Mouse (Mus musculus): Measurements from ENCODE around the gene Sh3tc1.
A peak's percentile ranks its signal among the peaks of the same experiment; 100 is the strongest.

The Sh3tc1 gene

DNA sequence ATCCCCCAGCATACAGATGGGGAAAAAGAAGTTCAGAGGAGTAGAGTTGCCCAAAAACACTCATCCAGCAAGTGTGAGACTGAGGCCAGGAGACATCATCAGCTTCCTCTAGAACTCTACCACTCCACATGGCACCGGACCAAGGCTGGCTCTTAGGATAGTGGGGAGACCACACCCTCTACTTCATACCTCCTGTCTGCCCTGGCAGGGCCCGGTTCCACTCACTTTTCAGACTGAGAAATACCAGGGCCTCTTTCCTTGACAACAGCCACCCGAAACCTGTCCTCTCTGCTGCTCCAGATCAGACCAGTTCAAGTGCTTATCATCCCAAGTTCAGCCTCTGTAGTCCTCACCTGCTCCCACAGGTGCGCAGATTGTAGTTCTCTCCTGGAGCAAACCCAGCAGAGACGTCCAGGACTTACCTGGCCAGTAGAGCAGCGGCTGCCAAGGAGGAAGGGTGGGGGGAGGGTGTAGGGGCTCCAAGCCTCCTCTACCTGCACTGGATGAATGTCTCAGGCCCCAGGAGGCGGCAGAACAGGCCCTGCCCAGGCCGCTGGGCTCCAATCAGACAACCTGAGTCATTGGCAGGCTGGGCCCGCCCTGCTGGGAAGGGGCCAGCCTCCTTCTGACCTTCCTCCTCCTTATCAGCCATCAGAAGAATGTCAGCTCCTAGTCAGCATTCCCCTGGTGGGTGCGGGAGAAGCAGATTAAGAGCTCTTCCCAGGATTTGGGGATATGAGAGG lies at the start of gene Sh3tc1:
Gene Sh3tc1, minus strand, starts transcription at position 452 of the 743 bp plus-strand sequence.
- DNase-seq (ENCODE audit: low read depth), result no peak

DNA sequence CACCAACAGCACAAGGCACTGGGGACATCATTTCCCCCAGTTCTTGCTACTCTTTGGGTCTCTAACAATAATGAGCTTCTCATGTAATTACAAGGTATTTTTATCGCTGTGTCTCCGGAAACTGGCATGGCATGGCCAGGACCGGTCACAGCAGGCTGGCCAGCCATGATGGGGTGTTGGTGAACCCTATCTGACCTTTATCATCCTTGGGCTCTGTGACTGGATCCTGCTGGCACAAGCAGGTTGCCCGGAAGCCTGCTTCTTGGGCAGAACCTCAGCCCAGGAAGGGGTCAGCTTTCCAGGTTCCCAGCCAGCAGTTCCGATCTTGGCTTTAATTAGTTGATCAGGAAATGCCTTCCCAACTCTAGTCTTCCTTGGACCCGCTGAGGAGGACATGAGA lies 48.9 kb upstream of the Sh3tc1 start:
- DNase-seq (ENCODE audit: low read depth), result no peak

DNA sequence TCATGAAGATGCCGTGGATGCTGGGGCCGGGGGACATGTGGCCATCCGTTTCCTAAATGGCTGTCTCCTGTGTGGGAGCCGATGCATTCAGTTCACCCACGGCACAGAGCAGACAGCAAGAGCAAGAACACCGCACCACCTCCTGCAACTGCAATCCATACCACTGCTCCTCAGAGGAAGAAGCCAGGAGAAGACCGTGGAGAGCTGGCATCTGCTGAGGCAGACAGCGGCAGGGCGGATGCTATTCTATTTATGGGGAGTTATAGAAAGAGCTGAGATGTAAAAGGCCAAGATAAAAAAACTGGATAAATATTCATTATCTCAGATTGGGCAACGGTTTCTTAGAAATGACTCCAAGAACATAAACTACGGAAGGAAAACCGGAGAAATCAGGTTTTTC lies 48.1 kb upstream of the Sh3tc1 start:
- DNase-seq (ENCODE audit: low read depth), result no peak

DNA sequence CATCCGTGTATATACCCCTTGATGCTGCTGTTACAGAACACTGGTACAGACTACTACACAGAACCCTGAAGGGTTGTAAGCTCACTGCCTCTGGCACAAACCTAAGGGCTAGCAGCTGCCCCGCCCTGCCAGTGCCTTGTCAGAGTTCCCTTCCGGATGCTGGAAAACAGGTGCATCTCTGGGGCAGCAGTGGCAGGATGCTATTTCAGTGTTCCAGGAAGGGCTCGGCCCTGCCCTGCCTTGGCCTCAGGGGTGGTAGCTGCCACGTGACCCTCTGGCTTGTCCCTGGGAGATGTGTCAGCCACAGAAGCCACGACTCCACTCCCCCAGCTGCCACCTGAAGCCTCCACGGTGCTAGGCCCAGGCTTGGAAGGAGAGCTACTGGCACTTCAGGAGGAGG lies 46.1 kb upstream of the Sh3tc1 start:
- DNase-seq (ENCODE audit: low read depth), result no peak

DNA sequence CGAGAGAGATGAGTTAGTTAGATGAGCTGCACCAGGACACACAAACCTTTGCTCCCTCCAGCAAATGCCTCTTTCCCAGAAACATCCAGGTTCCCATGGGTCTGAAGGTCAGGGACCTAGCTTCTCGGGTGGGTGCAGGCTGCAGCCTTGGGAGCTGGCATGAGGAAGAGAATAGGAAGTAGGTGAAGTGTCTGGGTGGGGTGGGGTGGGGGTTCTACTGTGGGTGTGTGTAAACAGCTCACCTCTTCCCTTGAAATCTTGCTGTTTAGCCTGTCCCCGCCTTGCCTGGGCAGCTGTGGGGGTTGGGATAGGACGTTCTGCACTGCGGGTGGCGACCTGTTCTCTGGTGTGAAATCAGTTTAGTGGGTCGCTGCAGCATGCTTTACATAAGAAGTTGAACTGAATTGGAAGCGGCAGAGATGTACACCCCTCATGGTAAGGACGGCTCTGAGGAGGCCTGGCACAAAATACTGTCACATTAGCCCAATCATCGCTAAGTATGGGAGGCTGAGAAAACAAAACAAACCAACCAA lies 42.9 kb upstream of the Sh3tc1 start:
- DNase-seq (ENCODE audit: low read depth), result no peak

DNA sequence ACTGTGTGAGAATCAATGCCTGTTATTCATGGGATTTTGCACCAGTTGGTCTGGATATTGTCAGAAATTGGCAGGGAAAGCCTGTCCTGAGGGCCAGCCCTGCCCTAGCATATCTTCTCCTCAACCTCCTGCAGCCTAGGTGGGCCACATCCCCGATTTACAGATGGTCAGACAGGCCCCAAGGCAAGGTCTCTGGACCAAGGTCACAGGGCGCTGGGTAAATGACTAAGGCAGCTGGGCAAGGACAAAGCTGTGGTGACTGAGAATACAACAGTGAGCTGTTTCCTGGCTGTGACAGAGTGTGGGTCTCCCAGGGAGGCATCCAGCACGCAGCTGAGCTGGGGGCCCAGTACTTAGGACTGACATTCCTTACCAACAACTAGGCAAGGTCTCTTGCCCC lies 41.3 kb upstream of the Sh3tc1 start:
- DNase-seq (ENCODE audit: low read depth), result no peak

DNA sequence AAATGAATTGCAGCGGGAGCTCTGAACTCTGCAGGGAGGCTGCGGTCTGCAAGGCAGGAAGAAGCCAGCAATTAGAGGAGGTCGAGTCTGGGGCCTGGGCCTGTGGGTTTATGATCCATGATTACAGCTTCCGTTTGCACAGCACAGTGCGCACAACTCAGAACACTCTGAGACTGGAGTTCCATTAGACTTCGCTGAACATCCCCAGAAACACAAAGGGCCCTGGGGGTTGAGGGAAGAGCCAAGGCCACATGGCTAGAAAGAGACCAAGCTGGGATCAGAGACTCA lies 34.3 kb upstream of the Sh3tc1 start:
- no peak for DNase-seq (ENCODE audit: low read depth)

DNA sequence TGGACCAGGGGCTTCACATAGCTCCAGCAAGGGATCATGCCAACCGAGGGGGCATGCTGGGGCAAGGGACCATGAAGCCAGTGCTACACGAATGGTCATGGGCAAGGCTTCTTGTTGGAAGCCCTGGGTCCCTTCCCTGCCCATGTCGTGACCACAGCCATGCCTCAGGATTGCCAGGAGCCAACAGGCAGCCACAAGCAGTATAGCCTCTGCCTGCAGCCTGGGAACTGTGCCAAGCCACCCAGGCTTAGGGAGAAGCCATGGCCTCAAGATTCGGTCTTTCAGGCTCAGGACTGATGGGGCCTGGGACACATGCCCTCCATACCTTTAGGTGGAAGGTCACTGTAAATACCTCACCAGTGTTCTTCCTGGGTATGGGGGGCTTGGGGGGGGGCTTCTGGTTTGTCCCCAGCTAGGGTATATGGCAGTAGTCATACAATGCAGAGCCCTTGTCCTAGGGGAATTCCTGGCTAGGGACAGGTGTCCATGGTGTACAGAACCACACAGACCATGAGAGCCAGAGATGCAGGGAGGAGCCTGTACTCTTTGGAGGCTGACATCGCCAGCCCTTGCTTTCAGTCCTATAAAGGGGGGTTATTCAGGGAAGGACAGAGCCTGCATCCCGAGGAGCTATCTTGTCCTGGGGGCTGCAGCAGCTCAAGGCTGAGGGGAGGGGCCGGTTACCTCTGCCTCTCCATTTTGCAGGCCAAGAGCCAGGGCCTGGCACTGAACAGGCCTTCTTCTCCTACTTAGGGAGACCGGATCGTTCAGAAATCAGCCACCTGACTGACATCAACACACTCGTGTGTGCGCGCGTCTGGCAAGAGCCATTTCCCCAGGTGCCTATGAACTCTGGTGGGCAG lies 33.7 kb upstream of the Sh3tc1 start:
- DNase-seq (ENCODE audit: low read depth), result no peak

DNA sequence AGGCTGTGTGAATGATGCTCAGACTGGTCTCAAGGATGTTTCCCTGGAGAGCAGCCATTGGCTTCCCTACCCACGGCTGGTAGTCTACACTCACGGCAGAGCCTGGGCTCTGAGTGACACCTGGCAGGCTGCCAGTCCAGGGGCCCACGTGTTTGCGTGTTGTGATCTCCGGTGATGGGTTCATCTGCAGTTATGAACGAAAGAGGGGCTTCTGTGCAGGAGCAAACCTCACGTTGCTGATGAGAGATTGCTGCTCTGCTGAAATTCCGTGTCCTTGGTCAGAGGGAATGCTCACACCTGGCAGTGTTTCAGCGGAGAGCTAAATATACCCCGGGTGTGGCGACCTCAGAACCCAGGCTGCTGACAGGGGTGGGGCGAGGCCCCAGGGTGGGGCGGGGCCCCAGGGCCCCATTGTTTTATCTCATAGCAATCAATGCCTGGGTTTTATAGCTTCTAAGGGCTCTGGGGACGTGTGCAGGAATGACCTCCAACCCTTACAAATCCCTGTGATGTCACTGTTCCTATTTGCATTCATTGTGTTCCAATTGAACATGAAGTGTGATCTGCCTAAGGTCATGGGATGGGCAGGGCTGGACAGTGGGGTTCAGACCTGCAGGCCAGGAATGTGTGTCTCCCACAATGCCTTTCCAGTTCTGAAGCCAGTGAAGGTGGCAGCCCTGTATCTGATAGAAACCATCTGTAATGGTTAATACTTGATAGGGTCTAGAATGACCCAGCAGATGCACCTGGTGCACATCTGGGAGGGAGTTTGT lies 31.3 kb upstream of the Sh3tc1 start:
- no peak for DNase-seq (ENCODE audit: low read depth)

DNA sequence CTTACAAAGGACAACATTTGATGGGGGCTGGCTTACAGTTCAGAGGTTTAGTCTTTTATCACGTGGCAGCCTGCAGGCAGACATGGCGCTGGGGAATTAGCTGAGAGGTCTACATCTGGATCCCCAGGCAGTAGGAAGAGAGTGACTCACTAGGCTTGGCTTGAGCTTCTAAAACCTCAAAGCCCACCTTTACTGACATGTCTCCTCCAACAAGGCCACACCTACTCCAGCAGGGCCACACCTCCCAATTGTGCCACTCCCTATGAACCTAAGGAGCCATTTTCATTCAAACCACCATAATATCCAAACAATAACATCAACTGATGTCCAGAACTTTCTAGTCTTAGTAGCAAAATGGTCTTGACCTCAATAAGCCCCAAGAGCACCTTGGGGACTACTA lies 30.5 kb upstream of the Sh3tc1 start:
- DNase-seq (ENCODE audit: low read depth), result no peak

DNA sequence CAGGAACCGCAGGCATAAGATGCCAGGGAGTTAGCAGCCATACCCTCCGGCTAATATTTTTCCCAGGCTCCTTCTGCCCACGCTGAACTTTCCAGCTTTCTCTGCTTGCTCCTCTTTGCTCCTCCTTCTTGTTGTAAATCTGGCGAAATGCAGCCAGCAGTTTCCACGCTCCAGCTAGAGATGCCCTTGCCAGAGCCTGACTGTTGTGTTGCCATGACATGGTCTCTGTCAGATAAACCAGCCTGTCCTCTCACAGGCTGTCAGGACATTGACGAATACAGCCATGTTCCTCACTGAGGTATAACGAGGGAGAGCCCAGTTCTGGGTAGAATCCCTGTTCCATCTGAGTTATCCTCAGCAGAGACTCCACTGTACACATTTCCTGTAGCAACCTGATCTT lies 29.2 kb upstream of the Sh3tc1 start:
- DNase-seq (ENCODE audit: low read depth), result no peak

DNA sequence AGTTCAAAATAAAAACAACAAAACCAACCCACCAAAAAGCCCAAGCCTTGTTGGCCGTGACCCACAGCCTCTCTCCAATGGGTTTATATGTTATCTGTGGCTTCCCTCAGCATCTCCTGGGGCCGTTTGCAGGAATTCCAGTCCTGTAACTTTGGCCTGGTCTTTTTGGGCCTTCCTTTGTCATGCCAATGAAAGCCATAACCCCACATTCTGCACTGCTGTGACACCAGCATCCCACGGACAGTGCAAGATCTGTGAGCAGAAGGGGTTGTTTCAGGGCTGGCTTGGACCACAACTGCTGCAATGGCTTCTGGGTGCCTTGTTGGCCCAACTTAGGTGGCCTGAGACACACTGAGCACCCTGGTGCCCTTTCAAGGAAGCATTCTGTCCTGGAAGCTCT lies 28.7 kb upstream of the Sh3tc1 start:
- no peak for DNase-seq (ENCODE audit: low read depth)

DNA sequence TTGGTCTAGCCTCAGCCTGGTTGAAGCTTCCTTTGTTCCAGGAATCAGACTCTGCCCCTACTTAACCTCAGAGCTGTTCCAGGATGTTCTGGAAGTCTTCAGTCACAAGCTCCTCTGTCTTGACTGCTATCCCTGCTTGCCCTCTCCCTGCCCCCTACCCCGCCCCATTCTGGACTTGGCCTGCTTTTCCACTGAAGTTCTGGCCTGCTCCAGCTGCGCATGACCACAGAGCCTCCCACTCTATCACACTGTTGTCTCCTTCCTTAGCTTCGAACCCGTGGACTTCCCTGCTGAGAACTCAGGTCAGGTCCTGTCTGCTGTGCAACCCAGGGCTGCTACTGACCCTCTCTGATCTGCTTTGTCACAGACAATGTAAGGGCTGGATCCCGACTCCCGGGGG lies 26.1 kb upstream of the Sh3tc1 start:
- DNase-seq (ENCODE audit: low read depth), result no peak

DNA sequence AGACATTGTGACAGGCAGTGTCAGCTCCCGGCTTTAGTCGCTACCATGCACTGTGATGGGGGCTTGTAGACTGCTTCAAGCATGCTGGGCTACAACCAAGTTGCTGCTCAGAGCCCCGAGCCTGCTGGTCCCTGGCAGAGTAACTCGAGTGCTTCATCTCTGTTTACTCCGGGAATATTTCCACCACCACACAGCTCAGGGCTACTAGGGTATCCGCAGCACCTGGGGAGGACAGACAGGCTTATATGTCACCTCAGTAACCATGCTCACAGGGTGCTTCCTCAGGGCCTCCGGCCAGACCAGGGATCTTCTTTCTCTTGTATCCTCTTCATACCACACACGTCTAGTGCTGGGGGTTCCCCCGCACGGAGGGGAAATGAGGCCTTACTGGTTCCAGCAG lies 23.1 kb upstream of the Sh3tc1 start:
- no peak for DNase-seq (ENCODE audit: low read depth)

DNA sequence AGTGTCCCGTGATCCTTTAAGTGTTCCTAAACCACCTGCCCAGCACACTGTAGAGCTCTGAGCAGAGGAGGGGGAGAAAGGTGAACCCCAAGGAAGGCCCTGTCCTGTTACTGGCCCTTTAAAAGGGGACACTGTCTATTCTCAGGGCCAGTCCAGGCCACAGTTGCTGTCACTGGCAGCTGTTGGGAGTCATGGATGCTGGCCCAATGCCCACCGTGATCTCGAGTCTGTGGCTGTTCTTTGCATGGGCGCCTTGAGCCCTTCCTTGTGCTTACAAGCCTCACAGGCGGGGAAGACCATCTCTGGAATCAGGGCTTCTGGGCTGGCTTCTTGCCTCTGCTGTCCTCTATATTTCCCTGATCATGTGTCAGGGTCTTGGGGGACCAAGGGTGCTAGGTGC lies 22.6 kb upstream of the Sh3tc1 start:
- no peak for DNase-seq (ENCODE audit: low read depth)

DNA sequence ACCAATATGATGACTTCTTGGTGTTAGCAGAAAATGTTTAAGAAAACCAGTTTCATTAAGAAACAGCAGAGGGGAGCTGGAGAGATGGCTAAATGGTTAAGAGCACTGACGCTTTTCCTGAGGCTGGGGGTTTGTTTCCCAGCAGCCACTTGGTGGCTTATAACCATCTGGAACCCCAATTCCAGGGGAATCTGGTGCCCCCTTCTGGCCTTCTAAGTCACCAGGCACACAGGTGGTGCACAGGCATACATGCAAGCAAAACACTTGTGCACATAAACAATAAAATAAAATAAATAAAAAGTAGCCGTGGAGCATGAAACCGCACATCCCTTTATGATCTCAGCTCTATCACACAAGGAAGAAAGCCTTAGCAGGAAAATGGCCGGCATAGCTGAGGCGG lies 21.5 kb upstream of the Sh3tc1 start:
- no peak for DNase-seq (ENCODE audit: low read depth)

DNA sequence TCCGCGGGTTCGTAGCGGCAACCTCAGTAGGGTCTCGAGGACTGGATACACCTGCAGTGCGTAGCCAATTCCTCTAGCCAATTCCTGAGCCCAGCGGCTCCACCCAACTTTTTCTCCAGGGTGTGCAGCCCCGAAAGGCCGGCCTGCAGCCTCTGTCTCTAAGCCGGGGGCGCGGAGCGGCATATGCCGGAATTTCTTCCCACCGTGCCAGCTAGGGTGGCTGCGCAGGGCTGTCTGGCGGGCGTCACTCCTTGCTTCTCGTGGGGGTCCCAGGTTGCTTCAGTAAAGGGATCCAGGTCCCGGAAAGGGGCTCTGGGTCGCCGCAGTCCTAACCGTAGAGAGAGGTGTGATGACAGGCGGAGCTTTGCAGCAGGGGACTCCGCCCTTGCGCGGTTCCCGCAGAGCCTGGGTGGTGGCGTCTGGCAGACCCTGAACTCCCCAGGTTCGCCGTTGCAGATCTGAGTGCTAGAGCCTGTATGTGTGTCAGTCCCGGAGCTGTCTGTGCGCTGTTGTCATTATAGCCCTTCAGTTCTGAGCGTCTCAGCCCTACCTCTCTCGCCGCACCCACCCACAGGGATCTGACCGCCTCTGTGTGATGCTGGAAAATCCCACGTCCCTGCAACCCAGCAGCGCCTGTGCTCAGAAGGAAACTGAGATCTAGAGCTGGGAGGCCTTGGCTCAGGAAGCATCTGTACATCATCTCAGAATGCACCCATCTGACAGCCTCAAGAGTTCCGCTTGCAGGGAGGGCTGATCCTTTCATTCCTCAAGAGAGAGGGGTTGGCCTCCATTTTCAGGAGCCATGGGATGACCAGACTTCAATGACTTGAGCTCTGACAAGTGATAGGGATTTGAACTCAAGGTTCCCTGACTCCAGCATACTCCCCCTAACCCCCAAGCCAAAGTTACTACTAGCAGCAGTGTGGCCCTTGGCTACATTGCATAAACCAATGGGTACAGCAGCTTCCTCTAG lies 18.6 kb upstream of the Sh3tc1 start:
- DNase-seq (ENCODE audit: low read depth), result no peak

DNA sequence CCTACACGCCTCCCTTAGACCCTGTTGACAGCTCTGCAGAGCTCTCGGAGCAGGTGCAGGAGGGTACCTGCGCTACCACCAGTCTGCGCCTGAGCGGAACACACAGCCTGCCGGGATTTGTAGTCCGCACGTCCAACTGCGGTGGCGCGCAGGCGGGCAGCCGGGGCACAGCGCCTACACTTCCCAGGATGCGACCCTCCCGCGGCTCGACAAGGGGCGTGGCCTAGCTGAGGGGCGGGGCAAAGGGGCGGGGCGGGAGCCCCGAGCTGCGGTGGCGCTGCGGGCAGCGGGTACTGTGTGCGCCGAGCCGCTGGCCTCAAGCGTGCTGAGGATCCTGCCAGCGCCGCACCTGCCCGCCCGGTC lies 17.8 kb upstream of the Sh3tc1 start, which contains the start of gene Ablim2:
Gene Ablim2, plus strand, starts transcription at position 242 of the 363 bp plus-strand sequence.
- peak; percentile 58 for DNase-seq (ENCODE audit: low read depth)

DNA sequence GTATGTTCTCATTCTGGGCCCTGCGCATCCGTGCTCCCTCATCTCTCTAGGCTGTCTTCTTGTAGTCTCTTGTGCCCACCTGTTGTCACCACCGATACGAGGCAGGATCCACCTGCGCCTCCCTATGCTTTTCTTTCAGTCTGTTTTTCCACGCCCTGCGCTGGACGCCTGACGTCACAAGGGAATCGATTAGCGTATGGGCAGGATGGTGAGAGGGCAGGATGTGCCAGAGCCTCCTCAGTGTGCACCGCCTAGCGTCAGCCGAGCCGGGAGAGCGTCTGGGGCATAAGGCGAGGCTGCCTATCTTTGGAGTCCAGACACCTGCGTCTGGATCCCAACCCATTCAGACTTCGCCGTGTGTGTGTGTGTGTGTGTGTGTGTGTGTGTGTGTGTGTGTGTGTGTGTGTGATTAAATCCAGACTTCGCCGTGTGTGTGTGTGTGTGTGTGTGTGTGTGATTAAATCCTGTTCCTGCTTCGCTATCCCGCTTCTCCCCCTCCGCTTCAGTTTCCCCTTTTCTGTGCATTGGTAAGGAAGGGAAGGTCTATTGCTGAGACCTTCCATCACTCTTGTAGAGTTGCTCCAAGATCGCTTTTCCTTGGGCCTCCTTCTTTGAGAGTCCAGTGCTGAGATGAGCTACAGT lies 17.3 kb upstream of the Sh3tc1 start:
- DNase-seq (ENCODE audit: low read depth), result no peak

DNA sequence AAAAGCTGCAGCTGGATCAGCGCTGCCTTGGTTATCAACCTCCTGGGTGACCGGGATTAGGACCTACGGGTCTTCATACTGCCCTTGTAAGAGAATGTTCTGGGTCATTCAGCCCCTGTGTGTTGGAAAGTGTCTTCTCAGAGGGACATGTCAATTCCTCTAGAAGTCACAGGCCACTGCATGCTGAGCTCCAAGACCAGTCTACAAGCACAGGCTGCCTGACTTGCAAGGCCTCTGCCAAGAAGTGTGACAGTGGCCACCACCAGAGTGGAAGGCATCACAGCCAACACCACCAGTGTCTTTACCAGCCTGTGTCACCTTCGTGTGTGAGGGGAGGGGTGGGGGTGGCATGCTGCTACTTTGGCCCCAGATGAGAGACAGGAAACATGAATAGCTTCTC lies 16.2 kb upstream of the Sh3tc1 start:
- DNase-seq (ENCODE audit: low read depth), result no peak

DNA sequence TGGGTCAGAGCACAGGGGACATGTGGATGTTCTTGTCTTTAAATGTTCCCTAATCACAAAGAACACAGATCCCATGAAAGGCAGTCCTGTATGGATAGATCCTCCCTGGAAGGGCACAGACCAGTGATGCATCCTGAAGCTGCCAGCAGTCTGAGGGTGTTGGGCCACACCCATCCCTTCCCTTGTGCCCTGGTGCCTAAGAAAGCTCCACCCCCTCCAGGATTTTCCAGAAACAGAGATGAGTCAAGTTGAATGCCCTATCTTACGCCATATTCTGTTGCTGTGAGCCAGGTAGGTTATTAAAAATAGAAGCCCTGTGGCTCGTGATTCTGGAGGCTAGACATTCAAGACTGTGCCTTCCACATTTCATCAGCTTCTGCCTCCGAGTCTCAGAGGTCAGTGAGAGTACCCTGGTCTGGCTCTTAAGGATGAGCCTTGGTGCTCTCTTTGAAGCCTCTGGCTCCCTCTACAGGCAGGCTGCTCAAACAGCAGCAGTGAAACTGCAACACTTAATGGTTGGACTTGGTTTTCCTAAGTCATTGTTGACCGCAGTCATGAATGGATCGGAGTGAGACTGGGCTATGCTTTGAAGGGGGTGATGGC lies 15.4 kb upstream of the Sh3tc1 start:
- DNase-seq (ENCODE audit: low read depth), result peak; percentile 55
